Mouse (Mus musculus) erythroblast, embryonic 14.5 days (primary cell): ENCODE measurements around the gene Lyrm4. TPM values are rescaled to one million over a fixed set of nuclear protein-coding genes. Genes with fewer than 3 reads are reported as not detected.

Experiments
- H3K27me3 ChIP-seq: 2 replicates; pipeline ENCODE4 v1.6.1; 2012; ENCODE audit warnings: inconsistent platforms; ENCODE audit not compliant: control insufficient read depth
- H3K36me3 ChIP-seq: 2 replicates; pipeline ENCODE4 v1.6.1; 2012; ENCODE audit warnings: mild to moderate bottlenecking, inconsistent platforms; ENCODE audit not compliant: control insufficient read depth
- H3K4me1 ChIP-seq: 2 replicates; pipeline ENCODE4 v1.6.1; 2012; ENCODE audit warnings: inconsistent platforms; ENCODE audit not compliant: control insufficient read depth
- H3K4me3 ChIP-seq: replicated peaks from 2 replicates; pipeline ENCODE3; 2012; ENCODE audit warnings: moderate library complexity, mild to moderate bottlenecking, inconsistent platforms
- H3K9me3 ChIP-seq: 2 replicates; pipeline ENCODE4 v1.6.1; 2012; ENCODE audit warnings: low read length, inconsistent platforms, mixed read lengths; ENCODE audit not compliant: control insufficient read depth
- GATA1 ChIP-seq: IDR thresholded peaks from 2 replicates; pipeline ENCODE4 v1.6.1; 2012; ENCODE audit warnings: low read length, inconsistent platforms, mixed read lengths
- TAL1 ChIP-seq: IDR thresholded peaks from 3 replicates; pipeline ENCODE4 v1.6.1; 2012; ENCODE audit warnings: low read length, inconsistent platforms, mixed read lengths
- polyA plus RNA-seq: library from polyadenylated mRNA; stranded (reverse); fragments of >175 nt; gene quantifications from 2 replicates; pipeline ENCODE4 v1.2.3, GENCODE M21; 2012

Gene Lyrm4
- polyA plus RNA-seq, 1 experiment, result 1.1 TPM

DNA sequence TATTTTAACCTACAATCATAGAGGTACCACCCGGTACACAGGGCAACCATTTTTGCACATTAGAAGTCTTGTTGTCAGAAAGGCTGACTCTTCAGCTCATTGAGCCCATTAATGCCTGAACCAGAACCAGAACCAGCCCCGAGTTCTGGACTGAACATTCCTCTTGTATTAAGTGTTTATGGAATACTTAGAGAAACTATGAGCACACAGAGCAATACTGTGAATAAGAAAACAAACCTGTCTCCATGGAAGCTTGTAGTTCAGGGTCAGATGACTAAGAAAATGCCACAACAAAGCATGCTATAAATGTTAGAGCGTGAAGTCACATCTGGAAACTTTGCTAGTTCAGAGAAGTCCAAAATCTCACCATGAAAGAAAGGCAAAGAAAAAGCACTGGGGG lies 35.7 kb downstream of the Lyrm4 start:
- no peaks in the 10 kb centered on the region for H3K9me3 ChIP-seq
- TF ChIP-seq GATA1, result no peak
- no peak for TF ChIP-seq TAL1

DNA sequence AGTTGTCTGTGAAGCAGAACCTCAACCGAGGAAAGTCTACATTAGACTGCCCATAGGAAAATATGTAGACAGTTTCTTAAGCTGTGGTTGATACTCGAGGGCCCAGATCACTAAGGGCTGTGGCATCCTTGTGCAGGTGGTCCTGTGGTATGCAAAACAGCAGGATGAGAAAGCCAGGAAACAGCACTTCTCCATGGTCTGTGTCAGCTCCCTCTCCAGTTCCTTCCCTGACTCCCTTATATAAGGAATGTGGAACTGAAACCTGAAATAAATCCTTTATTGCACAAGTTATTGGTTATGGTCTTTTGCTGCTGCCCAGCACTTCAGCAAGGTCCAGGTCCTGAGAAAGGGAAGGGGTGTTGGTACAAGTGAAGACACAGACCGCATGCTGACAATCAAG lies 42.8 kb downstream of the Lyrm4 start:
- TF ChIP-seq TAL1 (no peak), GATA1 (no peak)
- Histone ChIP-seq H3K36me3 (peaks cover 33% of the 10 kb centered on the region), H3K27me3 (no peaks in the 10 kb centered on the region), H3K4me1 (peaks cover 18% of the 10 kb centered on the region), H3K4me3 (no peak overlapping the region), H3K9me3 (no peaks in the 10 kb centered on the region)

More for the DNA sequence above, 35.7 kb downstream of the Lyrm4 start:
- no peak overlapping the region for H3K4me3 ChIP-seq
- peaks cover 64% of the 10 kb centered on the region for H3K36me3 ChIP-seq
- peaks cover 21% of the 10 kb centered on the region for H3K4me1 ChIP-seq
- no peaks in the 10 kb centered on the region for H3K27me3 ChIP-seq

DNA sequence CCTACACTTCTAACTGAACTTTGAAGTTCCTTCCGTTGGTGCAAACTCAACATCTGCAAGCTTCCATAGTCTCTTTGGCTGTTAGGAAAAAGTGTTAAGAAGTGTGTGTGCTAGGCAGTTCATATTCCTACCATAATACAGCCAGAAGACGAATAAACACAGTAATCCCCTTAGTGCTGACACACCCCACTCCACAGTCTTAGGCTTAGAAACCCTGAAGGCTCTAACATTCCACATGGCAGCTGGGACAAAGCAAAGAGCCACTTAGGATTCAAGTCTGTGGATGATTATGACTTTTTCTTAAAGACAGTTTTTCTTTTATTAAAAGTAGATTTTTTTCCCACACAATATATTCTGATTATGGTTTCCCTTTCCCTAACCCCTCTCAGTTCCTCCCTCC lies 50.6 kb downstream of the Lyrm4 start:
- H3K4me1 ChIP-seq, result peaks cover 4% of the 10 kb centered on the region
- TF ChIP-seq GATA1 (no peak), TAL1 (no peak)
- H3K9me3 ChIP-seq, result no peaks in the 10 kb centered on the region
- no peaks in the 10 kb centered on the region for H3K27me3 ChIP-seq
- H3K4me3 ChIP-seq, result no peak overlapping the region
- H3K36me3 ChIP-seq, result peaks cover 9% of the 10 kb centered on the region

DNA sequence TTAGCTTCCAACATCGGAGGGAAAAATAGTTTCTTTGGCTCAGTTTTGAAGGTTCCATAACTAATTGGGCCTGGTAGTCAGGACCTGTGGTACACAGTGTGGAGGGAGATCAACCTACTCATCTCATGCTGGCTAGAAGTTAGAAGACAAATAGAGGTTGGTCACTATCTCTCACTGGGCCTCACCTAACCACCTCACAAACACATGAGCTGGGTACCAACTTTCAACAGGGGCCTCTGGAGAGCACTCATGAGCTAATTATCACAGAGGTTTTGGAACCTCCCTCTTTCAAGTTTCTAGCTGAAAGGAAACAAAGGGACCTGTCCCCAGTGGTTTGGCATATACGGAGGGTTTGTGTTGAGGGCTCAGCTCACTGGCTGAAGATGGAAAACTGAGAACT lies 59.8 kb downstream of the Lyrm4 start:
- Histone ChIP-seq H3K4me3 (peak overlapping the region; percentile 54), H3K9me3 (no peaks in the 10 kb centered on the region), H3K27me3 (no peaks in the 10 kb centered on the region), H3K36me3 (peaks cover 31% of the 10 kb centered on the region), H3K4me1 (peaks cover 61% of the 10 kb centered on the region)
- TF ChIP-seq GATA1 (no peak), TAL1 (no peak)

DNA sequence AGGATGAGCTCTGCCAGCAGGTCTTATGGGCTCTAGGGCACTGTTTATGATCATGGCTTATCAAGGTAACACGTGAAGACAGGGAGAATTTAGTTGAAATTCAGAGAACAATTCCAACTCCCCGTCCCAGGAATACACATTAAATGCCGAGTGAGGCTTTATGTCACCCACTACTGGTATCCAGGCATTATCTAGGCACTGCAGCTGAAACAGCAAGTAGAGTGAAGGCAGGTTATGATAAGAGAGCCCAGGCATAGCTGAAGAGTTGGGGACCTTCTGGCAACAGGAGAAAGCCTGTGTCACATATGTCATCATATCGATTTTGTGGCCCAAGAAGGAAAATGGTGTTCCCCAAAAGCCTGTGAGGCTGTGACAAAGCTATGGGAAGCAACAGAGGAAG lies 60.4 kb downstream of the Lyrm4 start:
- peak; percentile 92 for TF ChIP-seq TAL1
- peak; percentile 94 for TF ChIP-seq GATA1
- Histone ChIP-seq H3K4me1 (peaks cover 62% of the 10 kb centered on the region), H3K36me3 (peaks cover 28% of the 10 kb centered on the region), H3K9me3 (no peaks in the 10 kb centered on the region), H3K4me3 (peak overlapping the region; percentile 54), H3K27me3 (no peaks in the 10 kb centered on the region)

DNA sequence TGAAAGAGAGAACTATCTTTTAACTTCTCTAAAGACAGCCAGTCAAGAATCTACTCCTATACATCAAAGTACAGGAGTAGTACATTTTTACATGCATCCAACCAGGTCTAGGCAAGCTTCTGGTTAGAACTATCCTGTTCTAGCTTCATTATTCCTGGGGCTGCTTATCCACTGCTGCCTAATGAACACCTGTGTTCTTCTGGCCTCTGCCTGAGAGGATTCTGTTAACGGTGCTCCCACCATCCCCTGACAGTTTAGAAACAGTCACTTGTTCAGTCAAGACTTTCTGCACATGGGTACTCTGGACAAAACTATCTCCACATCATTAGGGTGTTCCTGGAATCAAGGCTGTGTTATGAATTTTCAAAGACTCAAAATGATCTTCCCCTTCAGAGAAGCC lies 60.8 kb downstream of the Lyrm4 start:
- Histone ChIP-seq H3K9me3 (no peaks in the 10 kb centered on the region), H3K4me1 (peaks cover 63% of the 10 kb centered on the region), H3K36me3 (peaks cover 28% of the 10 kb centered on the region), H3K27me3 (no peaks in the 10 kb centered on the region), H3K4me3 (peak overlapping the region; percentile 54)
- TF ChIP-seq GATA1, result no peak
- no peak for TF ChIP-seq TAL1

DNA sequence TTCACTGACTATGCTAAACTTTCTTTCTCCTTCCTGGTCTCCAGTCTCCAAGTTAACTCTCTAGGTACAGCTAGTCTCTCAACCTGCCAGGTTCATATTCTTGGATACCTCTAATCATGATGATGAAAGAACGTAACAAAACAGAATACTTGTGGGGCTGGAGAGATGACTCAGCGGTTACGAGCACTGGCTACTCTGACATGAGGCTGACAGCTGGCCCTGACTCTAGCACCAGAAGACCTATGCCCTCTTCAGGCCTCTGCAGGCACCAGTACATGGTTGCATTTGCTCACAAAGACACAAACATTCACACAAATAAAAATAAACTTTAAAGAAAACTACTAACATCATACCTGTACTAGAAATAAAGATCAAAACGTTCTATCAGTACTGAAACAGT lies 81.8 kb downstream of the Lyrm4 start:
- Histone ChIP-seq H3K27me3 (no peaks in the 10 kb centered on the region), H3K4me1 (peaks cover 12% of the 10 kb centered on the region), H3K36me3 (no peaks in the 10 kb centered on the region), H3K4me3 (no peak overlapping the region), H3K9me3 (no peaks in the 10 kb centered on the region)
- TF ChIP-seq TAL1 (no peak), GATA1 (no peak)

DNA sequence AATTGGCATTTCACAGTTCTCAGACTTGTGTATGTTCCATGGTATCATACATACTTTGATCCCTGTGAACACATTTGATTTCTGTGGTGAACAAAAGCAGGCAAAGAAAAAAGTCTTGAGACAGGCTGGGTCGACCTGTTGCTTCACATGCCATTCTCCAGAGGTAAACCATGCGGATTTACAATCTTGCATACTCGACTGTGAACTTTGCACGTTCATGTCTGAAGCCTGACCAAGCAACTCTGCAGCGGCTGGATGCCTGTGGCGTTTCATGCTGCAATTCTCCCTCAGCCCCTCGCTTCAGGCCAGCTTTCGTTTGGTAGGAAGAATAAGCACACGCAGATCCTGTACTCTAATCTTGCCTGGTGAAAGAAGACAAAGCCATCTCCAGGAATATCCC lies 85.4 kb downstream of the Lyrm4 start:
- TF ChIP-seq TAL1 (no peak), GATA1 (no peak)
- H3K4me1 ChIP-seq, result peaks cover 14% of the 10 kb centered on the region
- no peaks in the 10 kb centered on the region; the same call in 1 of the 2 replicates for H3K36me3 ChIP-seq
- no peaks in the 10 kb centered on the region for H3K27me3 ChIP-seq
- no peak overlapping the region for H3K4me3 ChIP-seq
- H3K9me3 ChIP-seq, result no peaks in the 10 kb centered on the region

DNA sequence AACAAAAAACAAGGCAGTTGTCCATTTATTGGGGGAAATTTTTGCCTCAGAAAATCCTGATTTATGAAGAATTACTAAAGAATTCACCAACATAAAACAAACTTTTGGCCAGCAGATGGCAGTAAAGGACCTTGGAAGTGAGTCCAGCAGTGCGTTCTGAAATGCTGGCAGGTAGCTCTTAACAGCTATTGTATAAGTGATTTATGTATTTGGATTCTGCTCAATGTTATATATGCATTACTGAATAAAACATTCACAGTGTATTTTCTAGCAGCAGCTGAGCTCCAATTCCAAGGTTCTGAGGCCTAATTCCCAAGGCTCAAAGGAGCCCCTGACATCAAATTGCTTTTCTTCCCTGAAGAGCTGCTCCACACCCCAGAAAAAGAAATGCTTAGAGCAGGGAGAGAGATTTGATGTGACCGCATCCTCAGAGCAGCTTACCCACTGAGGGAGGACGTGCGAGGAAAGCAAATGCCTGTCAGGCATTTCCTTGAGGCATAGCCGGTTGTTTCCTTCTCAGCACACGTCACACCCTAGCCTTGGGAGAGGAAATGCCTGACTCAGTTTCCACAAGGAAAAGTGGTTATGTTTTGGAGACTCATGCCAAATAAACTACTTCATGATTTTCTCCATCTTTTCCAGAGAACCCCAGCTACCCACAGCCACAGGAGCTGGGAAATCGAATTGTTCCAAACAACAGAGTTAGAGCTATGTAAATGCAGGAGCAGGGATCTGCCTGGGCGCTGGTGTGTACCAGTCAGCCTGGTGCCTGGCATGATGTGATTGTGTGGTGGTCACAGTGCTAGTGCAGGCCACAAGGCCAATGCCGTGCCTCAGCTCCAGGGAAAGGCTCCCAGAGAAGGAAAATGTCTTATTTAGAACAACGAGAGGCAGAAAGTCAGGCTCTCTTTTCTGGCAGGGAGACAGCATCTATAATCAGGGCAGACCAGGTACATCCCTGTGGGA lies 97.7 kb downstream of the Lyrm4 start:
- no peaks in the 10 kb centered on the region for H3K27me3 ChIP-seq
- H3K9me3 ChIP-seq, result no peaks in the 10 kb centered on the region
- H3K36me3 ChIP-seq, result peaks cover 11% of the 10 kb centered on the region
- no peak overlapping the region for H3K4me3 ChIP-seq
- no peak for TF ChIP-seq TAL1
- no peak for TF ChIP-seq GATA1
- peaks cover 11% of the 10 kb centered on the region for H3K4me1 ChIP-seq
